Mouse (Mus musculus): ENCODE measurements at regions not wholly inside any gene's neighbourhood (a gene's known extent, or its start where the extent isn't known, plus 50 kb on each side); places are given as distances from the start of the nearest gene placed in this dataset.

DNA sequence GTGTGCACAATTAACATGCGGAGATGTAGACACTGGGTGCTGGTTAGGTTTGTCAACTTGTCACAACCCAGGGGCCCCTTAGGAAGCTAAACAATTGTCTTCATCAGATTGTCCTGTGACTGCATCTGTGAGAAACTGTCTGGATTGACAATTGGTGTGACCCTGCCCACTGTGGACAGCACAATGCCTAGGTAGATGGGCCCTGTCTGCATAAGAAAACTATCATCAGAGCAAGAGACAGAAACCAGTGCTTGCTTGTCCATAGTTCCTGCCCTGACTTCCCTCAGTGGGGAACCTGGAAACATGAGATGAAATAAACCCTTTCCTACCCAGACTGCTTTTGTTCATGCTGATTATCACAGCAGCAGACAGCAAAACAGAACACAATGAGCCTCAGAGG lies 63.5 kb upstream of the Tyw5 start:
- H3K4me1 ChIP-seq: no peaks in the 10 kb centered on the region
- no peaks in the 10 kb centered on the region for H3K27me3 ChIP-seq (replicated peaks)
- no peaks in the 10 kb centered on the region for H3K9me3 ChIP-seq
- no peaks in the 10 kb centered on the region for H3K36me3 ChIP-seq (replicated peaks; ENCODE audit: low read length)
- no peak for TF ChIP-seq GATA1 (IDR thresholded peaks at IDR 0.05; ENCODE audit: borderline replicate concordance, low read length)
- TF ChIP-seq FLI1 (IDR thresholded peaks at IDR 0.05; ENCODE audit: low read length): no peak
- no peak overlapping the region for H3K4me3 ChIP-seq (replicated peaks)

DNA sequence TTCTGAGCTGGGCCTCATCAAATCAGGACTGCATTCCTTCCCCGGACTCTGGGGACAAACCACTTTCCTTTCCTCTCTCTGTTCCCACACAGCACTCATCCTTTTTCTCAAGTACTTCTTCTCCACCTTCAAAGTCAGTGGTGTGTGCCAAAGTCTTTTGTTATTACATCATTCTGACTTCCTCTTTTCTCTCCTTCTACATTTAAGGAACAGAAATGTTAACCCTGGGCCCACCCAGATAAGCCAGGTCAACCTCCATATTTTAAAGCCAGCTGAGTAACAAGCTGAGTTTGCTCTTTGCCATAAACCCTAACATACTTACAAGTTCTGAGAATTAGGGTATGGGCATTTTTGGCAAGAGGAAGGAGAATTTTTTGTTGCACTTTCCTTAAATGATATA lies 65.3 kb upstream of the Tyw5 start:
- Histone ChIP-seq H3K27me3 (replicated peaks) (no peaks in the 10 kb centered on the region), H3K4me1 (no peaks in the 10 kb centered on the region), H3K36me3 (replicated peaks; ENCODE audit: low read length) (no peaks in the 10 kb centered on the region), H3K4me3 (replicated peaks) (no peak overlapping the region), H3K9me3 (no peaks in the 10 kb centered on the region)
- no peak for TF ChIP-seq FLI1 (IDR thresholded peaks at IDR 0.05; ENCODE audit: low read length)
- TF ChIP-seq GATA1 (IDR thresholded peaks at IDR 0.05; ENCODE audit: borderline replicate concordance, low read length): no peak

DNA sequence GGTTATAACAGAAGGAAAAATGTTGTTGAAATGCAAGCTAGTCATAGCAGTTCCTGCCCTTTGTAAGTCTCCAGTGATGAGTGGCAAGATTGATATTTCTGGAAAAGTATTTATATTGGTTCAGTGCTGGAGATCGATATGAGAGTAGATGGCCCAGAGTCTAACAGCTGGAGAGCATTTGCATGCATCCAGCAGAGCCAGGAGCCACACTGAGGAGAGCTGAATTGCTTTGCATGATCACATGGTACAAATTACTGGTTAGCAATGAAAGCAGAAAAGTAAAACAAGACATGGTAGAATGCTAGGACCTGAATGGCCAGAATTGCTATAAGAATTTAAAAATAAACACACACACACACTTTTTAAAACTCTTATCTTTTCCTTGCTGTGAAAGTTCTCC lies 70.8 kb upstream of the Tyw5 start:
- Histone ChIP-seq H3K36me3 (replicated peaks; ENCODE audit: low read length) (no peaks in the 10 kb centered on the region), H3K4me1 (no peaks in the 10 kb centered on the region), H3K4me3 (replicated peaks) (no peak overlapping the region), H3K27me3 (replicated peaks) (no peaks in the 10 kb centered on the region), H3K9me3 (no peaks in the 10 kb centered on the region)
- no peak for TF ChIP-seq FLI1 (IDR thresholded peaks at IDR 0.05; ENCODE audit: low read length)
- no peak for TF ChIP-seq GATA1 (IDR thresholded peaks at IDR 0.05; ENCODE audit: borderline replicate concordance, low read length)

DNA sequence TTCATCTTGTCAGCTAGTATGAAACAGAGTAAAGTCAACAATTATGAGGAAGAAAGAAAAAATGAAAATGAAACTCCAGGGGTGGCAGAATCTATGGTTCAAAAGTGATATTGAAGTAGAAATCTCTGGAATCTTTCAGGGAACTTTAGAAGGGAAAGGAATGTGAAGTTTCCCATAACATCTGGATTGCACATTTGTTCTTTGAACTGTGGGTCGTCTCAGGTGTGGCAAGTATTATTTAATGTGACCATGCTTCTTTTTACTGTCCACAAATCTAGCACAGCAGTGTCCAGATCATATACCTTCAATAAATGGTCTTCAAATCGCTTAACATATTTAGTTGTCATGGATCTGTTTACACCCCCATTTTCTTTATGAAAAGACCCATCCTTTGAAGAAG lies 71.2 kb upstream of the Tyw5 start:
- TF ChIP-seq FLI1 (IDR thresholded peaks at IDR 0.05; ENCODE audit: low read length): no peak
- no peak for TF ChIP-seq GATA1 (IDR thresholded peaks at IDR 0.05; ENCODE audit: borderline replicate concordance, low read length)
- Histone ChIP-seq H3K36me3 (replicated peaks; ENCODE audit: low read length) (no peaks in the 10 kb centered on the region), H3K27me3 (replicated peaks) (no peaks in the 10 kb centered on the region), H3K9me3 (no peaks in the 10 kb centered on the region), H3K4me3 (replicated peaks) (no peak overlapping the region), H3K4me1 (no peaks in the 10 kb centered on the region)

DNA sequence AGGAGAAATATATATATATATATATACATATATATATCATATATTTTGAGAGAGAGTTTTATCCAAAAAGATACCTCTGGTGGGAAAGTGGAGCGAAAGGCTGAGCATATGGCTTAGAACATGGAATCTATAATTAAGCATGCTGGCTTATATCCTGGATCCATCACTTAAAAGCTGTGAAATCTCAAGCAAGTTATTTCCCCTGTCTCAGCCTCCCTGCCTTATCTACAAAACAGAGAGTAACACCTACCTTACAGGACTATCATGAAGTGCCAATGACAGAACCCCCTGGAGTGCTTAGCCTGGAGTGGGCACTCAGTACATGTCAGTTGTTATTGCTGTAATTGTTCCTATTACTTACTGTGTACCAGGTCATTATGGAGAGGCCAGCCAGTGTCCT lies 71.9 kb upstream of the Tyw5 start:
- Histone ChIP-seq H3K27me3 (replicated peaks) (no peaks in the 10 kb centered on the region), H3K9me3 (no peaks in the 10 kb centered on the region), H3K4me3 (replicated peaks) (no peak overlapping the region), H3K36me3 (replicated peaks; ENCODE audit: low read length) (no peaks in the 10 kb centered on the region), H3K4me1 (no peaks in the 10 kb centered on the region)
- no peak for TF ChIP-seq FLI1 (IDR thresholded peaks at IDR 0.05; ENCODE audit: low read length)
- TF ChIP-seq GATA1 (IDR thresholded peaks at IDR 0.05; ENCODE audit: borderline replicate concordance, low read length): no peak

DNA sequence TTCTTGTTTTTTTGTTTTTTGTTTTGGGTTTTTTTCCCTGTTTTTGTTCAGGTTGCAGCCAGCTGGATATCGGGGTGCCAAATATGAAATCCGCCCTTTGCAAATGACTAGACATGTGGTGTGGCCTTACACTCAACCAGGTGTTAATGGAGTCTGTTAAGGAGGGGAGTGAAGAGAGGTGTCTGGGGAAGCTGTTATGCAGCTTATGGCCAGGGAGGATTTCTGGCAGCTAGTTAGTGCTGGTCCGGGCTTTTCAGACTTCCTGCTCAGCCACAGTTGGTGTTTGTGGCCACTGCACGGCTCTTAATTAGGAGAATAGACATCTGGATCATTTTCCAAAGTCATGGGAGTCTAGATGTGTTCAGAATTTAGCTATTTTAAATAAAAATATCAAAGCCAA lies 72.7 kb upstream of the Tyw5 start:
- H3K4me1 ChIP-seq: no peaks in the 10 kb centered on the region
- no peak overlapping the region for H3K4me3 ChIP-seq (replicated peaks)
- no peaks in the 10 kb centered on the region for H3K27me3 ChIP-seq (replicated peaks)
- H3K9me3 ChIP-seq: no peaks in the 10 kb centered on the region
- no peak for TF ChIP-seq GATA1 (IDR thresholded peaks at IDR 0.05; ENCODE audit: borderline replicate concordance, low read length)
- TF ChIP-seq FLI1 (IDR thresholded peaks at IDR 0.05; ENCODE audit: low read length): no peak
- no peaks in the 10 kb centered on the region for H3K36me3 ChIP-seq (replicated peaks; ENCODE audit: low read length)

DNA sequence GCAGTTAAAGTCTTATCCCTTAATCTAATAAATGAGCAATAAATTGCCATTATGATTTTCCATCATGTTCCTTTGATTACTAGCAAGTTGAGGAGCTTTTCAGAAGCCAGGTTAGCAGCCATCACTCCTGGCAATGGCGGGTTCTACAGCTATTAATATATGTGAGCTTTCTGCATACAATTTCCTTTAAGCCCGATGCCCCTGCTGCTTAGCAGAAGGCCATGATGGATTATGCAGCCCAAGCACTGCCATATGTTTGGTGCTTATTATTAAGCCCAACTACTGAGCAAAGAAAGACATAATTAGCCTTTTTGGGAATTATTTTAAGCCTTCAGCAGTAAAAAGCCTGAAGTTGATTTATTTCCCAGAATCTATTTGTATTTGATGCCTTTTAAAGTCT lies 82.3 kb upstream of the Tyw5 start:
- no peak for TF ChIP-seq GATA1 (IDR thresholded peaks at IDR 0.05; ENCODE audit: borderline replicate concordance, low read length)
- no peak for TF ChIP-seq FLI1 (IDR thresholded peaks at IDR 0.05; ENCODE audit: low read length)
- no peaks in the 10 kb centered on the region for H3K4me1 ChIP-seq
- no peak overlapping the region for H3K4me3 ChIP-seq (replicated peaks)
- no peaks in the 10 kb centered on the region for H3K36me3 ChIP-seq (replicated peaks; ENCODE audit: low read length)
- no peaks in the 10 kb centered on the region for H3K9me3 ChIP-seq
- no peaks in the 10 kb centered on the region for H3K27me3 ChIP-seq (replicated peaks)

DNA sequence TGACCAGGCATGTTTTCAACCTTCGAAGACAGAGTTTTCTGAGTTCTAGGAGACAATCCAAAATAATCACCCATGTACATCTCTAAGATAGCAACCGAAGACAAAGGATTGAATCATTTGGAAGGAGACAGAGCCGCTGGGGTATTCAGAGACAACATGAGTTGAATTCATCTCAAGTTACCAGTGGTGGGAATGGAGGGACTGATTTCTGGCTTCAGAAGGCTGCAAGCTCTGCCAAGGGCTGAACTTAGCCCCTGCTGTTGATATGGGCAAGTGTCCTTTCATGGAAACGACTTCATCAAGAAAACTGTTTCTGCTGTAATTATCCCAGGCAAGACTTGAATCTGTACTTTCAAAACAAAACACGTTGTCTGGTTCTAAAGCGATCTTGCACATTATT lies 82.7 kb upstream of the Tyw5 start:
- Histone ChIP-seq H3K4me1 (no peaks in the 10 kb centered on the region), H3K9me3 (no peaks in the 10 kb centered on the region), H3K4me3 (replicated peaks) (no peak overlapping the region), H3K27me3 (replicated peaks) (no peaks in the 10 kb centered on the region), H3K36me3 (replicated peaks; ENCODE audit: low read length) (no peaks in the 10 kb centered on the region)
- TF ChIP-seq GATA1 (IDR thresholded peaks at IDR 0.05; ENCODE audit: borderline replicate concordance, low read length) (no peak), FLI1 (IDR thresholded peaks at IDR 0.05; ENCODE audit: low read length) (no peak)

DNA sequence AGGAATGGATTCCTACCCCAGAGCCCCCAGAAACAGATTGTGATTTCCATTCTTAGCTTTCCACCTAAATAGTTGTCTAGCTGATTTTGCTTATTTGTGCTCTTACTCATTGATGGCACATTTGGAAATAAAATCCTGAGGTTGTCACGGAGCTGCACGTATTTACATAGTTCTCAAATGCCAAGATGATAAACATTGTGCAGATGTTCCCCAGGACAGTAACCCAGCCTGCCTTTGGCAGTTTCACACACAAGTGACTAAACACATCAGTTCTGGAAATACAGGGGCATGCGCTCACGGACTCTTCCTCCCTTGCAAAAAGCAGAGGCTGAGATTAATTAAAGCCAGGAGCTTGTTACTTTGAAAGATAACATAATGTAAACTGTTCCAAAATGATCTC lies 83.1 kb upstream of the Tyw5 start:
- no peaks in the 10 kb centered on the region for H3K27me3 ChIP-seq (replicated peaks)

DNA sequence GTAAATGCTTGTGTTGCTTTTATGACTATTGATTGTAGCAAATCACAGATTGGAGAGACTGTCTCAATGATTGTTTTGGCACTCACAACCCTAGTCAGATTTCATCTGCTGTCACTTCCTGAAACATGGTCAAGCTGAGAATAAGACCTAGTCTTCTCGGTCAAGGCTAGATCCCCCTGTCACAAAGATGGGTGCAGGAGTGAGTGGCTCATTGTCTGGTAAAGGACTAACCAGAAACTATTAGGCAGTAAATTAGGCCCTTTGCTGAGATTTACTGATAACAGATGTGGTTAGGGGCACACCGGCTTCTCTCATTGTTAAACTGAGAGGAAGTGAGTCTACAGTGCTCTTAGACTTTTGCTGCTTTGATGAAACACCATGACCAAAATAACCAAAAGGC lies 85.8 kb upstream of the Tyw5 start:
- Histone ChIP-seq H3K27me3 (replicated peaks) (no peaks in the 10 kb centered on the region), H3K4me1 (no peaks in the 10 kb centered on the region), H3K36me3 (replicated peaks; ENCODE audit: low read length) (no peaks in the 10 kb centered on the region), H3K4me3 (replicated peaks) (no peak overlapping the region), H3K9me3 (no peaks in the 10 kb centered on the region)
- TF ChIP-seq GATA1 (IDR thresholded peaks at IDR 0.05; ENCODE audit: borderline replicate concordance, low read length) (no peak), FLI1 (IDR thresholded peaks at IDR 0.05; ENCODE audit: low read length) (no peak)

More for the DNA sequence above, 83.1 kb upstream of the Tyw5 start:
- Histone ChIP-seq H3K4me1 (no peaks in the 10 kb centered on the region), H3K9me3 (no peaks in the 10 kb centered on the region), H3K4me3 (replicated peaks) (no peak overlapping the region), H3K36me3 (replicated peaks; ENCODE audit: low read length) (no peaks in the 10 kb centered on the region)
- TF ChIP-seq FLI1 (IDR thresholded peaks at IDR 0.05; ENCODE audit: low read length): no peak

DNA sequence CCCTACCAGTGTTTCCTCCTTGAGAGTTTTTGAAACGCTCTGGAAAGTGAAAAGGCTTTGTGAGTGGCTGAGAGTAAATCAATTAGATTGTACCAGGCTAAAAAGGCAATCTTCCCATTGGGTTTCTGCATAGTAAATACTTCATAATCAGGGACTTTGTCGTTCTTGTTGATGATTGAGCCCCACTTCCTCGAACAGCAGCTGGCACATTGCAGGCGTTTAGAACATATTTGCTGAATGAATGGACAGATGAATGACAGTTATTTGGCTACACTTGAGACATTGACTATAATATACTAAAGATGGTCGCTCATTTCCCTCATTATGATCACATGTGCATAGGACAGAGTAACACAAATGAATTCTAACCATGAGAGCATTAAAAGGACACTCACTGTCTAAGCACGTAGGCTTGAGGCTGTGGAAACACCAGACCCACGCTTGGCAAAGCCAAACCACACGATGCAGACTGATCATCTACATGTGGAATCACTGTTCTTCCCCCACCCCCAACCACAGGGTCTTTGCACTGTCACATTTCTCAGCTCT lies 90.7 kb upstream of the Tyw5 start:
- Histone ChIP-seq H3K4me1 (no peaks in the 10 kb centered on the region), H3K4me3 (replicated peaks) (no peak overlapping the region), H3K9me3 (peaks cover 4% of the 10 kb centered on the region; the same call in 1 of the 2 replicates), H3K36me3 (replicated peaks; ENCODE audit: low read length) (no peaks in the 10 kb centered on the region), H3K27me3 (replicated peaks) (no peaks in the 10 kb centered on the region)
- TF ChIP-seq FLI1 (IDR thresholded peaks at IDR 0.05; ENCODE audit: low read length) (no peak), GATA1 (IDR thresholded peaks at IDR 0.05; ENCODE audit: borderline replicate concordance, low read length) (no peak)

All from megakaryocyte, embryonic 14.5 days (primary cell).